Mouse (Mus musculus): Measurements from ENCODE around the gene Pla2g12a. TPM values are rescaled to one million over a fixed set of nuclear protein-coding genes. Genes with fewer than 3 reads are reported as not detected.

The Pla2g12a gene
- total RNA-seq, 2 experiments from 2014 or later, result 86.2 to 154 TPM

GRCm38 (mm10) chr3:129943813-129944212 lies 65.4 kb downstream of the Pla2g12a start:
- Histone ChIP-seq H3K4me3 (no peak overlapping the region), H3K27ac (no peak overlapping the region)
- intact Hi-C loops (cut with DNase I), result no loop called here
- no peak for TF ChIP-seq CTCF (IDR thresholded peaks at IDR 0.05)
- no peak for DNase-seq

Other genes starting within 250 kb of the Pla2g12a start
- 10 to 100 TPM; 19.3 to 19.6 TPM for gene Egf, start 123.3 kb upstream of the Pla2g12a start, total RNA-seq (2021)
- gene Lrit3, start 74.6 kb upstream of the Pla2g12a start, total RNA-seq (2021), result not detected
- not detected for gene Rrh, start 56.0 kb upstream of the Pla2g12a start, total RNA-seq (2021)
- gene Gar1, start 47.2 kb upstream of the Pla2g12a start, total RNA-seq (2021), result 10 to 100 TPM; 17.5 to 19.6 TPM
- gene Cfi, start 42.7 kb upstream of the Pla2g12a start, total RNA-seq (2021), result not detected
- 1 to 10 TPM; 2.2 to 2.6 TPM for gene Casp6, start 22.8 kb downstream of the Pla2g12a start, total RNA-seq (2021)
- gene Mcub, start 91.6 kb downstream of the Pla2g12a start, total RNA-seq (2021), result 1 to 10 TPM in 1 of 2 experiments, under 1 TPM in 1; 0.82 to 1.1 TPM
- 10 to 100 TPM; 24.9 to 28.8 TPM for gene Sec24b, start 182.9 kb downstream of the Pla2g12a start, total RNA-seq (2021)